Mouse (Mus musculus) stomach, embryonic 14.5 days (tissue): ENCODE results near the gene Acbd4. TPM values are rescaled to one million over a fixed set of nuclear protein-coding genes. Genes with fewer than 3 reads are reported as not detected.

Experiments used
- ATAC-seq: fragments of 200-750 bp; cut with Nextera tagmentation; 2 replicates; pipeline ENCODE4 v1.8.0; 2017; ENCODE audit warnings: low read depth, moderate TSS enrichment; ENCODE audit not compliant: insufficient number of reproducible peaks, insufficient read depth, low FRiP score
- H3K27ac ChIP-seq: fragments of 300-500 bp; sonication (generic); 2 replicates; pipeline ENCODE4 v1.5.1; 2014; ENCODE audit warnings: mild to moderate bottlenecking, low read length, moderate library complexity, mixed read lengths
- H3K27me3 ChIP-seq: fragments of 300-500 bp; sonication (generic); 2 replicates; pipeline ENCODE4 v1.6.1; 2014; ENCODE audit warnings: low read length, control low read depth, mixed read lengths; ENCODE audit not compliant: control insufficient read depth, insufficient read depth
- H3K36me3 ChIP-seq: fragments of 300-500 bp; sonication (generic); 2 replicates; pipeline ENCODE4 v1.6.1; 2014; ENCODE audit warnings: mild to moderate bottlenecking, control low read depth, low read length, moderate library complexity, mixed read lengths; ENCODE audit not compliant: control insufficient read depth, insufficient read depth
- H3K4me1 ChIP-seq: fragments of 300-500 bp; sonication (generic); 2 replicates; pipeline ENCODE4 v1.6.1; 2014; ENCODE audit warnings: low read length, control low read depth, mixed read lengths; ENCODE audit not compliant: control insufficient read depth, insufficient read depth
- H3K4me2 ChIP-seq: fragments of 300-500 bp; sonication (generic); replicated peaks from 2 replicates; pipeline ENCODE4 v1.6.1; 2014; ENCODE audit warnings: low read depth, low read length, control low read depth
- H3K4me3 ChIP-seq: fragments of 300-500 bp; sonication (generic); 2 replicates; pipeline ENCODE4 v1.5.1; 2014; ENCODE audit warnings: low read depth, low read length, control low read depth
- H3K9ac ChIP-seq: fragments of 300-500 bp; sonication (generic); replicated peaks from 2 replicates; pipeline ENCODE4 v1.6.1; 2014; ENCODE audit warnings: low read depth, mild to moderate bottlenecking, control low read depth, low read length, moderate library complexity, mixed read lengths
- H3K9me3 ChIP-seq: fragments of 300-500 bp; sonication (generic); 2 replicates; pipeline ENCODE4 v1.6.1; 2016; ENCODE audit warnings: low read depth, low read length, control low read depth; ENCODE audit not compliant: control insufficient read depth
- WGBS: fragments of 180-500 bp; shearing (Covaris S2); extraction: QIAGEN DNeasy Blood & Tissue Kit; methylation state at CpG from one replicate; pipeline ENCODE4 v1.1.7; 2014; 5-methylcytosine and 5-hydroxymethylcytosine counted together
- polyA plus RNA-seq: library from polyadenylated mRNA; unstranded; fragments of >200 nt; fragmentation: Nextera tagmentation; extraction: Ambion mirVana; gene quantifications from 2 replicates; pipeline ENCODE4 v1.2.1, GENCODE M21; 2014

Acbd4 gene
- polyA plus RNA-seq, 1 experiment from 2014 or later: 17.7 TPM

DNA sequence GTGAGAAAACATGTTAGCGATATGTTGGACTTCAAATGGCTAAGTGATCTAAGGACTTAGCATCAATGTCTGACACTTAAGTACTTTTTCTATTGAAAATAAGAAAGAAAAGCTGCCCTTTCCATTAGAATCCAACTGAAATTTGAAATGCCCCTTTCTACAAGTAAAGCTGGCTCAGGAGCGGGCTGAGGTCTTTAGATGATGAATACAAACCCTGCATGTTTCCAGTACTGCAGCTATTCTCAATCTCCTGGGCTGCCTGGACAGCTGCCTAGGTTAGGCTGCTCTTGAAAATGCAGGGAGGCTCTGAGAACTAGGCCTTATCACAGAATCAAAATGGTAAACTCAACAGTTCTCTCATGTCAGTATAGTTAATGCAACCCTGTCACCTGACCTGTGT lies 17.4 kb downstream of the Acbd4 start:
- H3K4me1 ChIP-seq: peaks cover 14% of the 10 kb centered on the region
- no peaks in the 10 kb centered on the region for H3K9me3 ChIP-seq
- H3K4me2 ChIP-seq: peak overlapping the region; percentile 77
- H3K4me3 ChIP-seq: peak overlapping the region; percentile 75; the same call in 1 of the 2 replicates
- H3K36me3 ChIP-seq: no peaks in the 10 kb centered on the region
- H3K27ac ChIP-seq: no peak overlapping the region
- H3K9ac ChIP-seq: no peak overlapping the region
- H3K27me3 ChIP-seq: no peaks in the 10 kb centered on the region
- no peak for ATAC-seq
- 67% methylated on average over 2 of the region's 2 CpGs for WGBS

DNA sequence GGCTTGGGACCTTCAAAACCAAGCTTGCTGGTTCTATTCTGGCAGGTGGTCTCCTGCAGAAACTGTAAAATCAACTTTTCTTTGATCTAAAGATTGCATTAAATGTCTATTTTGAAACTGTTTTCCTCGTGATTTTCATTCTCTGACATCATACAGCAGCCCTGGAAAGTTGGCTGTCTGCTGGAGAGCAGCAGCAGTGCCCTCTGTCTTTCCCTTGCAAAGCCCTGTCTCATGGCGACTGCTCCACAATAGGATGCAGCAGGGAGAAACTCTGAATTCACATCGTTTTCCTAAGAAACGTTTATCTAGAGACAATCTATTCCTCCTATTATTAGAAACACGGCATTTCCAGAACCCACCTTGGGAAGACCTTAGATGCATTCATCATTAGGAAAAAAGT lies 18.1 kb downstream of the Acbd4 start:
- Histone ChIP-seq H3K4me2 (no peak overlapping the region), H3K4me1 (peaks cover 11% of the 10 kb centered on the region), H3K36me3 (no peaks in the 10 kb centered on the region), H3K27me3 (no peaks in the 10 kb centered on the region), H3K9ac (no peak overlapping the region), H3K27ac (no peak overlapping the region), H3K9me3 (no peaks in the 10 kb centered on the region), H3K4me3 (no peak overlapping the region)
- ATAC-seq: no peak
- 50% methylated on average over 5 of the region's 5 CpGs for WGBS

DNA sequence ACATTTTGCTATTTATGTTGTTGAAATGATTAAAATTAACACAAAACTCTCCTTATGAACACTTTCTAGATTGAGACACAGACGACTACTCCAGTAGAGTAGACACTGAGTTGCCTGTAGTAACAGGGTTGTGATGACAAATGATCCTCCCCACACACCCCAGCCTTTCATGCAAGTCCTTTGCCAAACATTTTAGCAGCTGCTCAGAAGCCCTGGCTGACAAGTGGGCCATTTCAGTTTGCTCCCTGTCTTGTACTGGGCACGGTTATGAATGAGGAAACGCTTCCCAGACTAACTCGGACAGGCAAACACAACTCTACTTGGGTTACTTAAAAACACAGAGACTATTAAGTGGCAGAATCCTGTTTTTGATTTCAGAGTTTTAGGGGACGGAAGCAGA lies 18.8 kb downstream of the Acbd4 start:
- no peak overlapping the region for H3K27ac ChIP-seq

DNA sequence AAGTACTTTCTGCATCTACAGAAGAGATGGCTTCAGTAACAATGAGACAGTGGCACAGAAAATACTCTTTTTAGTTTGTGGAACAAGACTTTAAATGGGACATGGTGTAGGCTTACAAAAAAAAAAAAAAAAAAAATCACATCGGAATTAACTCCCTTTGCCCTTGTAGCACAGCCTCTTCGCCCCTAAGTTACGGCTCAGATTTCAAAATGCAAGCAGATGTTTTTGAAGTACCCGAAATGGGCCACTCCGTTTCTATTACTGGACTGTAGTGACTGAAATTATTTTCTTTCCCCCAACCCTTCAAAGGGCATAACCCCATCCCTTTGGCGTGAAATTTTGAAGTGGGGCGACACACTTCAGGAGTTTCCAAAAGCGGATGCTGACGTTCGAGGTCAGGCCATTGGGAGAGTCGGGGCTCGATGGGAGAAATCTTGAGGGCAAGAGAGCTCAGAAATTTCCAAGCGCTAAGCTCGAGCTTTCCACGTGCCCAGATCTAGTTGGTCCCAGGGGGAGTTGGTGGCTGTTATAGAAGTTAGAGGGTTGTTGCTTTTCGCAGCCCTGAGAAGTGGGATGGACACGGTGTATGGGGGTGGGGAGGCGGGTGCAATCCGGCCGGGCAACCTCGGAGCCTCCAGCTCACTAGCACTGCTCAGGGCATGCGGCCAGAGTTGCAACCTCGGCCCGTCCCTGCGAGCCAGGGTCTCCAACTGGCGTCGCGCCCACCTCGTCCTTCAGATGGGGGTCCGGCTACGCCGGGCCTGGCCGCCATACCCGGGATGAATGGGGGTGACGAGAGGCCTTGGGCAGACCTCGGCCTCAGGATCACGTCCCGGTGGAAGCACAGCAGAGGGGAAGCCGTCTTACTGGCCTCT lies 30.5 kb downstream of the Acbd4 start, which contains the start of gene Hexim2:
Hexim2 (plus strand) TSS at position 729 of the 875 bp plus-strand sequence.
- H3K9ac ChIP-seq: peak within 1 kb of the TSS; percentile 100
- no peaks in the 10 kb centered on the region for H3K36me3 ChIP-seq
- H3K4me2 ChIP-seq: peak within 1 kb of the TSS; percentile 69
- H3K9me3 ChIP-seq: no peaks in the 10 kb centered on the region
- H3K27ac ChIP-seq: peak within 1 kb of the TSS; percentile 99
- H3K4me3 ChIP-seq: peak within 1 kb of the TSS; percentile 95
- under 1% methylated on average over 39 of the region's 39 CpGs for WGBS
- peaks cover 19% of the 10 kb centered on the region for H3K4me1 ChIP-seq
- peak; percentile 21; the same call in 1 of the 2 replicates for ATAC-seq
- no peaks in the 10 kb centered on the region for H3K27me3 ChIP-seq

More for the DNA sequence above, 18.8 kb downstream of the Acbd4 start:
- no peaks in the 10 kb centered on the region for H3K27me3 ChIP-seq
- WGBS: 26% methylated on average over 5 of the region's 5 CpGs
- no peaks in the 10 kb centered on the region for H3K36me3 ChIP-seq
- peaks cover 9% of the 10 kb centered on the region for H3K4me1 ChIP-seq
- H3K4me3 ChIP-seq: no peak overlapping the region
- no peak for ATAC-seq
- H3K4me2 ChIP-seq: no peak overlapping the region
- no peaks in the 10 kb centered on the region for H3K9me3 ChIP-seq
- no peak overlapping the region for H3K9ac ChIP-seq

DNA sequence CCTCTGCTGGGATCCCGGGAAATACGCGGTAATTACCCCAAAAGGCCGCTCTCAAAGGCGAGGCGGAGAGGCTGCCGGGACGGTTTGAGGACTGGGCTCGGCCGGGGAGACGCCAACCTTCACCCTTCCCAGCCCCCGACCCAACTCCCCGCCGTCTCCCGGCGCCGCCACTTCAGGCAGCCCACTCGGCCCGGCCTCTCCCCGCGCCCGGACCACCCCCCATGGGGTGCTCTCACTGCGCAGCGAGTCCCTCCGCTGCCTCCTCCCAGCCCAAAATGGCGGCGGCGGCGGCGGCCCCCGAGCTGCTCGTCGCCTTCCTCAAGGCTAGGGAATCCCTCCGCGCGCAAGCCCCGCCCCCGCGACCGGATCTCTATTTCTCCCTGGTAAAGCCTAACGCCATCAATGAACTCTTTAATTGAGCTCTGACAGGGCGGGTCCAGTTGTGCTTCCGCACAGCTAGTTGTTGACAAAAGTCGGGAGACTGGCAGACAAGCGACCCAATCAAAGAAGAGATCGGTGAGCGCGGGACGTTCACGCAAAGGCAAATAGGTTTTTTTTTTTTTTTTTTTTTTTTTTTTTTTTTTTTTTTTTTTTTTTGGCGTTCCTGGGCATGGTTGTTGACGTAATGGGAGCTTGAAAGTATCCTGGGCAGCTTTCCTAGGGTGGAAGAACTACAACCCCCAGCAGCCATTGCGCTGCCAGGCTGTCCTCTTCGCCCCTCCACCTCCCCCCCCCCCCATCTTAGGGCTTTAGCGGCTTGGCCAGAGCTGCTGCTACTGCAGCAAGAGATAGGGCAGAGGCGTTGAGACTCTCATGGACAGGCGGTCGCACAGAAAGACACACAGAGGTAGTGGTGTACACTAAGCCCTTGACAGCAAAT lies 31.3 kb downstream of the Acbd4 start:
- Histone ChIP-seq H3K9me3 (no peaks in the 10 kb centered on the region), H3K36me3 (no peaks in the 10 kb centered on the region), H3K4me2 (peak overlapping the region; percentile 69), H3K4me3 (peak overlapping the region; percentile 95), H3K27me3 (no peaks in the 10 kb centered on the region), H3K9ac (peak overlapping the region; percentile 100), H3K27ac (peak overlapping the region; percentile 99), H3K4me1 (peaks cover 19% of the 10 kb centered on the region)
- ATAC-seq: peak; percentile 93
- under 1% methylated on average over 53 of the region's 58 CpGs for WGBS

DNA sequence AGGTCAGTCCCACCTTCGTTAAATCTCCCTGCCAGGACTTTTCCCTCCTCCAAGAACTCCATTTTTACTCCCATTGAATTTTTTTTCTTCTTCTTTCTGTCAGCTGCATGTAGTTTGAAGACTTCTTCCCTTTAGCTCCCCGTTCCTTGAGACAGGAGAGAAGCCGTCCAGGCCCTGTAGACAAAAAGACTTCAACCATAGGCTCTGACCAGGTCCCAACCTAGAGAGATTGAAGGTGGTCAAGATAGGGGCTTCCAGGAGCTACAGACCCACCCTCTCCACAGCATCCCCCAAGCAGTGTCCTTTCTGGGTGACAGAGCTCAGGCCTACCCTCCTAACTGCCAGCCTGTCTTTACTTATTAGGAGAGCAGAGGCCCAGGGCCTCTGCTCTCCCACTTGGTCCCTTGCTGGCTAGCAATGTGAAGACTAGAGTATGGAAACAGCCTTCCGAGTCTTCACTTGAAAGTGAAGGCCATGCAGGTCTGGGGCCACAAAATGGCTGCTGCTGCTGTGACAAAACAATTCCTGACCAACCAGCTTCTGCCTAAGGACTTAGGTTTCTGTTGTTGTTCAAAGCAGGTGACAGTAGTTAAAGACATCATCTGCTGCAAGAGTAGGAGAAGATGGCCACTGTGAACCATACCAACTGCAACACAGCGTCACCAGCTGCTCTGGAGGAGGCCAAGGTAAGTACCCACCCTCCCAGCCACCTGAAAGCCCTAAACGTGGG lies 32.1 kb downstream of the Acbd4 start:
- Histone ChIP-seq H3K4me2 (peak overlapping the region; percentile 46), H3K9ac (peak overlapping the region; percentile 37; the same call in 1 of the 2 replicates), H3K4me3 (peak overlapping the region; percentile 17), H3K36me3 (no peaks in the 10 kb centered on the region), H3K27me3 (no peaks in the 10 kb centered on the region), H3K4me1 (peaks cover 19% of the 10 kb centered on the region), H3K27ac (peak overlapping the region; percentile 69), H3K9me3 (no peaks in the 10 kb centered on the region)
- 51% methylated on average over 6 of the region's 6 CpGs for WGBS
- peak; percentile 10; the same call in 1 of the 2 replicates for ATAC-seq

DNA sequence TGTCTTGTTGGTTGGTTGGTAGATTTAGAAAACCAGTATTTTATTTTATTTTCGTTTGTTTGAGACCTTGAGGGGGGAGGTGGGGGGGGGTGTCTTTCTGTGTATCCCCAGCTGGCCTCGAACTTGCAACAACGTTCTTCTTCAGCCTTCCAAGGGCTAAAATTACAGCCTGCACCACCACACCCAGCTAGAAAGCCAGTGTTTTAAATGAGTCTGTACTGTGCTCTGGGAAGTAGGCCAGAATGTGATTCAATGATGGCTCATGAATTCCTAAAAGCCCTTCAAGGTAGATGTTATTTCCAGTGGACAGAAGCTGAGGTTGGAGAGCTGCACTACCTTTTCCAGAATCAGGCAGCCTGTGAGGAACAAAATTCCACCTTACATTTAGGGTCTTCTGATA lies 32.7 kb downstream of the Acbd4 start:
- 64% methylated on average over 3 of the region's 3 CpGs for WGBS
- H3K4me2 ChIP-seq: peak overlapping the region; percentile 46; the same call in 1 of the 2 replicates
- H3K9ac ChIP-seq: no peak overlapping the region
- H3K4me1 ChIP-seq: peaks cover 19% of the 10 kb centered on the region
- no peak overlapping the region for H3K4me3 ChIP-seq
- no peaks in the 10 kb centered on the region; the same call in 1 of the 2 replicates for H3K36me3 ChIP-seq
- H3K27ac ChIP-seq: no peak overlapping the region
- ATAC-seq: no peak
- H3K9me3 ChIP-seq: no peaks in the 10 kb centered on the region
- H3K27me3 ChIP-seq: no peaks in the 10 kb centered on the region
